Mouse (Mus musculus) C2C12 (cell line): Measurements from ENCODE around the gene St6galnac5. TPM values are rescaled to one million over a fixed set of nuclear protein-coding genes. Genes with fewer than 3 reads are reported as not detected.

Experiments
- H3K27me3 ChIP-seq: one replicate; pipeline ENCODE4 v1.6.1; 2011; ENCODE audit not compliant: control insufficient read depth, insufficient read depth, insufficient read length
- H3K36me3 ChIP-seq: one replicate; pipeline ENCODE4 v1.6.1; 2011; ENCODE audit not compliant: control insufficient read depth, insufficient read depth
- H3K4me3 ChIP-seq: one replicate; pipeline ENCODE4 v1.5.1; 2011; ENCODE audit warnings: mild to moderate bottlenecking, control low read depth; ENCODE audit not compliant: poor library complexity, insufficient read depth, severe bottlenecking
- H3K79me2 ChIP-seq: one replicate; pipeline ENCODE4 v1.6.1; 2011; ENCODE audit not compliant: control insufficient read depth, insufficient read depth
- H3K79me3 ChIP-seq: one replicate; pipeline ENCODE4 v1.6.1; 2011; ENCODE audit warnings: low read depth, control low read depth
- H3ac ChIP-seq: one replicate; pipeline ENCODE3; 2011; ENCODE audit warnings: low read depth; ENCODE audit not compliant: control insufficient read depth, insufficient read length
- CEBPB ChIP-seq: IDR thresholded peaks from one replicate; pipeline ENCODE4 v1.6.1; 2011; ENCODE audit warnings: low read depth, mild to moderate bottlenecking, control low read depth, moderate library complexity
- CTCF ChIP-seq: IDR thresholded peaks from one replicate; pipeline ENCODE4 v1.5.1; 2011; ENCODE audit not compliant: control insufficient read depth, insufficient read depth, insufficient read length
- FOSL1 ChIP-seq: IDR thresholded peaks from one replicate; pipeline ENCODE4 v1.8.0; 2011; ENCODE audit warnings: mild to moderate bottlenecking, low read length; ENCODE audit not compliant: poor library complexity, insufficient read depth, severe bottlenecking
- MAX ChIP-seq: IDR thresholded peaks from one replicate; pipeline ENCODE4 v1.6.1; 2011; ENCODE audit warnings: mild to moderate bottlenecking, control low read depth
- MYOD1 ChIP-seq: IDR thresholded peaks from one replicate; pipeline ENCODE4 v1.6.1; 2011; ENCODE audit warnings: low read depth; ENCODE audit not compliant: control insufficient read depth, insufficient read length
- MYOG ChIP-seq: IDR thresholded peaks from one replicate; pipeline ENCODE4 v1.6.1; 2011; ENCODE audit not compliant: control insufficient read depth, insufficient read length; ENCODE audit errors: extremely low read depth
- USF1 ChIP-seq: IDR thresholded peaks from one replicate; pipeline ENCODE4 v1.6.1; 2011; ENCODE audit warnings: low read depth, mild to moderate bottlenecking, control low read depth, moderate library complexity
- polyA plus RNA-seq: library from polyadenylated mRNA; unstranded; fragments of >200 nt; fragmentation: generic; extraction: Trizol; gene quantifications from one replicate; pipeline ENCODE4 v1.2.1, GENCODE M21; 2012; ENCODE audit warnings: missing spikeins

The St6galnac5 gene
- polyA plus RNA-seq, 1 experiment = under 0.01 TPM

DNA sequence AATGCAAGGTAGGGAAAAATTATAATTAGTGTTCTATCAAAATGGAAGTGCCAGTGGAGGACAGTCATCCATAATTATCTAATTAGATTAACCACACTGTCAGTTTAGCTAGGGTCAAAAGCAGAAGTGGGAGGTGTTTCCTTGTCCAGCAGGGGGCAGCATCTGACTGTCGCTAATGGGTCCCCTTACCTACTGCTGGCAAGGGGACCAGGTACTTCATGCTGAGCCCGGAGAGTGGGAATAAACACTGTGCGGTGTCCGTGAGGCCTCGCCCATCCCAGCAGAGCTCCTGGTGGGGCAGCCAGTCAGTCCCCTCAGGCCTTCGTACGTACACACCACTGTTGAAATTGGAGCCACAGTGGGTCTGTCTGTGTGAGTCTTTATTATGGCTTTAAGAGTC, 198.3 kb downstream of the St6galnac5 start:
- no peaks in the 10 kb centered on the region for H3K79me3 ChIP-seq
- no peak overlapping the region for H3ac ChIP-seq
- peaks cover 6% of the 10 kb centered on the region for H3K36me3 ChIP-seq
- H3K79me2 ChIP-seq = no peaks in the 10 kb centered on the region
- no peak for TF ChIP-seq MYOG
- TF ChIP-seq CTCF = peak; percentile 67
- H3K27me3 ChIP-seq = no peaks in the 10 kb centered on the region
- no peak overlapping the region for H3K4me3 ChIP-seq

DNA sequence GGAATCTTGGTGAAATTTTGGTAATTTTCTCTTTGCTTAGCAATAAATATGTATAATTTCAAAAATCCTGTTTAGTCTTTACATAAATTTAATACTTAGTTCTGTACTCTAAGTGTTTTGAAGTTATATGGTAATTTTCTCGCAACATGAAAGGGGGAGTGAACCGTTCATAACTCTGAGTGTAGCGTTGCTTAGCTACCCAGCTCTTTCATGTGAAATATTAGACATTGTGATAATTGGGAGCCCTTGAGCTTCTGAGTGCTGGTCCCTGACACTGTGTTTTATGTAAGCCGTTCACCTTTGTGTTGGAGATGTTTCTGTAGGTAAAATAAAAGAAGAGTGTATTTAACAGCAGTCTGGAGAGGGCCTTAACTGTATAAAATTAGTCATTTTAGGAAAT, 202.2 kb downstream of the St6galnac5 start:
- H3ac ChIP-seq = no peak overlapping the region
- H3K4me3 ChIP-seq = no peak overlapping the region
- H3K27me3 ChIP-seq = no peaks in the 10 kb centered on the region
- H3K36me3 ChIP-seq = no peaks in the 10 kb centered on the region
- no peaks in the 10 kb centered on the region for H3K79me2 ChIP-seq
- TF ChIP-seq USF1 (no peak), MYOG (no peak), CEBPB (no peak), CTCF (no peak)
- no peaks in the 10 kb centered on the region for H3K79me3 ChIP-seq

GRCm38 (mm10) chr3:152776872-152777540, 205.0 kb downstream of the St6galnac5 start:
- Histone ChIP-seq H3K79me3 (no peaks in the 10 kb centered on the region), H3K4me3 (no peak overlapping the region), H3ac (no peak overlapping the region), H3K79me2 (no peaks in the 10 kb centered on the region), H3K27me3 (no peaks in the 10 kb centered on the region), H3K36me3 (peaks cover 3% of the 10 kb centered on the region)
- TF ChIP-seq USF1 (no peak), MAX (no peak), FOSL1 (no peak), MYOD1 (no peak), CEBPB (no peak), CTCF (no peak), MYOG (no peak)

- peaks cover 4% of the 10 kb centered on the region for H3K36me3 ChIP-seq
- H3ac ChIP-seq = no peak overlapping the region
- H3K79me3 ChIP-seq = no peaks in the 10 kb centered on the region
- TF ChIP-seq CEBPB (no peak), MAX (no peak), CTCF (no peak)
- H3K4me3 ChIP-seq = no peak overlapping the region
- no peaks in the 10 kb centered on the region for H3K27me3 ChIP-seq
- H3K79me2 ChIP-seq = no peaks in the 10 kb centered on the region
Measured at GRCm38 (mm10) chr3:152776363-152776762, 205.7 kb downstream of the St6galnac5 start.

GRCm38 (mm10) chr3:152770056-152770455, 212.0 kb downstream of the St6galnac5 start:
- Histone ChIP-seq H3ac (no peak overlapping the region), H3K27me3 (no peaks in the 10 kb centered on the region), H3K36me3 (peaks cover 18% of the 10 kb centered on the region), H3K4me3 (no peak overlapping the region), H3K79me2 (no peaks in the 10 kb centered on the region), H3K79me3 (no peaks in the 10 kb centered on the region)
- no peak for TF ChIP-seq MYOD1
- TF ChIP-seq FOSL1 = no peak
- no peak for TF ChIP-seq MYOG
- no peak for TF ChIP-seq USF1
- no peak for TF ChIP-seq MAX
- no peak for TF ChIP-seq CEBPB
- no peak for TF ChIP-seq CTCF

DNA sequence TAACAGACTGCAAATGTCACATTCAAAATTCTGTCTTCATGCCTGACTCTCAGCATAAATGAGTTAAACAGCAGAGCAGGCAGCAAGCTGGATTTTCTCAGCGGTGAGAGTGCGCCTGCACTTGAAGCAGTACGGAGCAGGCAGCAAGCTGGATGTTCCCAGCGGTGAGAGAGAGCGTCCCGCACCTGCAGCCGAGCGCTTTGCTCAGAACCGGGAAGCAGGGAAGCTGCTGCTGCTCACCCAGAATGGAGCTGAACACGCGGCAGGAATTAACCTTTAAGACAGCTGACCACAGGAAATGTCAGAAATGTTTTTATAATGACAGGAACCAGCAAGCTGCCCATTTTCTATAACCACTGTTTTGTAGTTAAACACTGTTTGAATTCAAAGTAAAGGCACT, 214.6 kb downstream of the St6galnac5 start:
- peak; percentile 56 for TF ChIP-seq MAX
- no peak for TF ChIP-seq USF1
- no peak overlapping the region for H3K4me3 ChIP-seq
- H3ac ChIP-seq = no peak overlapping the region
- no peaks in the 10 kb centered on the region for H3K27me3 ChIP-seq
- no peaks in the 10 kb centered on the region for H3K79me3 ChIP-seq
- H3K79me2 ChIP-seq = no peaks in the 10 kb centered on the region
- peaks cover 18% of the 10 kb centered on the region for H3K36me3 ChIP-seq
